In the genomic region with DNA sequence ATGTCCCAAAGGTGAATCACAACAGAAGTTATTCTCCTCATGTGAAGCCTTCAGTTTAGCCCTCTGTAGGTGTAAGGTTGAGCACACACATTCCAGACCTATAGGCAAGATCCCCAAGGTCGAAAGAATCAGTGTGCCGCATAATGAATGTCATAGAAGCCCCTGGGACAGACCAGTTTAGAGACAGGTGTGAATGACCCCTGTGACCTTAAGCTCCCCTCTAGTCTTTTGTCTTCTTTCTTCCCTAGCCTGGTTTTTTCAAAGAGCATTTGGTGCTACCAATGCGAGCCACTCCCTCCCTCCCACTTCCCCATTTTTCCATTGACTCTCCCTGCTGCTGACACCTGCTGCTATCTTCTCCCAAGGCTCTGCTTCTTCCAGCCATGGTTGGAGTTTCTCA, we compare ENCODE assay signal across 24 mouse cellular contexts.
"Had no signal": no experiment of that assay in that cellular context is flagged by ENCODE, and none has a peak within 500 bp of the region (broad histone marks: within the 10 kb centered on the region; RNA-seq: fewer than 3 reads in every experiment).

No protein-coding gene starts in this region.

- H3K4me1 ChIP-seq: heart, embryonic 13.5 days; heart, embryonic 15.5 days; hindbrain, embryonic 13.5 days; hindbrain, embryonic 15.5 days; kidney, embryonic 15.5 days; limb, embryonic 13.5 days; limb, embryonic 15.5 days; liver, embryonic 12.5 days had no signal

- DNase-seq: gastrocnemius, postnatal 14 days; gastrocnemius, postnatal 36 days; heart, adult 11 months; heart, adult 2 months; heart, postnatal 14 days; heart, postnatal 36 days; kidney, adult 11 months; kidney, adult 2 months; kidney, adult 9 months; kidney, postnatal 14 days; kidney, postnatal 36 days; layer of hippocampus, adult 9-11 months had no signal

- H3K27me3 ChIP-seq: heart, embryonic 13.5 days; heart, embryonic 15.5 days; hindbrain, embryonic 13.5 days; hindbrain, embryonic 15.5 days; kidney, embryonic 15.5 days; limb, embryonic 13.5 days; limb, embryonic 15.5 days; liver, embryonic 12.5 days had no signal

- H3K27ac ChIP-seq: heart, adult 2 months; heart, embryonic 13.5 days; heart, embryonic 15.5 days; hindbrain, embryonic 13.5 days; hindbrain, embryonic 15.5 days; hindbrain, postnatal 0 days; kidney, embryonic 15.5 days; kidney, postnatal 0 days; left cerebral cortex, adult 2 months; limb, embryonic 13.5 days; limb, embryonic 15.5 days; liver, embryonic 12.5 days; liver, embryonic 14.5 days had no signal

- H3K36me3 ChIP-seq: hindbrain, embryonic 13.5 days; hindbrain, embryonic 15.5 days had no signal

- H3K4me3 ChIP-seq: heart, adult 2 months; heart, embryonic 13.5 days; heart, embryonic 15.5 days; hindbrain, embryonic 13.5 days; hindbrain, embryonic 15.5 days; kidney, embryonic 15.5 days; left cerebral cortex, adult 2 months; limb, embryonic 13.5 days; limb, embryonic 15.5 days; liver, embryonic 12.5 days had no signal

- H3K9me3 ChIP-seq: heart, embryonic 13.5 days; heart, embryonic 15.5 days; hindbrain, embryonic 13.5 days; hindbrain, embryonic 15.5 days; kidney, embryonic 15.5 days; limb, embryonic 13.5 days; limb, embryonic 15.5 days; liver, embryonic 12.5 days had no signal

- H3K9ac ChIP-seq: heart, embryonic 13.5 days; heart, embryonic 15.5 days; hindbrain, embryonic 13.5 days; hindbrain, embryonic 15.5 days; kidney, embryonic 15.5 days; limb, embryonic 13.5 days; limb, embryonic 15.5 days; liver, embryonic 12.5 days; liver, embryonic 14.5 days had no signal
